Mouse (Mus musculus): ENCODE measurements at regions not wholly inside any gene's neighbourhood (a gene's known extent, or its start where the extent isn't known, plus 50 kb on each side); places are given as distances from the start of the nearest gene placed in this dataset.

- no peak for TF ChIP-seq CTCF (IDR thresholded peaks at IDR 0.05; ENCODE audit: insufficient read depth, low read depth, low read length)
- TF ChIP-seq POLR2A (IDR thresholded peaks at IDR 0.05; ENCODE audit: insufficient read depth, low read depth, low read length): no peak
Measured at GRCm38 (mm10) chr2:179181366-179181765, 260.9 kb upstream of the Cdh4 start.
